Mouse (Mus musculus): ENCODE measurements around the gene Fam162b. TPM values are rescaled to one million over a fixed set of nuclear protein-coding genes. Genes with fewer than 3 reads are reported as not detected.

Gene Fam162b
- total RNA-seq (2023; ENCODE audit: inconsistent age) = not detected in 4 replicates

DNA sequence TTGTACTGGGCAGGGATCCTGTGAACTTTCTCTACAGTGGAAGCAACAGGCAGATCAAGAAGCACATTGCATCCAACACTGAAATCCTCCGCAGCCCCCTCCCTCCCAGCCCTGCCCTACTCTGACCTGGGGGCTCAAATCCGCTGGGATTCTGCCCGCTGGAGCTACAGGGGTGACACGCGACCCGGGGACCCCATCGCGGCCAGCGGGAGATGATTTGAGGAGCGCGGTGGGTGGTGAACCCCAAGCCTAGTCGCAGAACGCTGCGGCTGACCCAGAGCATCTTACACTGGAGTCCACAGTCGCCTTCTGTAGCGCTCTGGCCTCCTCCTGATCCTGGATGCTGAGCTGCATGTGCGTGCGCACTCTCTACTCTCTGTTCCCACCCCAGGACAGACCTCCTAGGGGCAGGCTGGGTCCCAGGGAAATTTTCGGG, at the start of gene Fam162b:
Fam162b (minus strand) TSS at position 379 of the 436 bp plus-strand sequence.

DNA sequence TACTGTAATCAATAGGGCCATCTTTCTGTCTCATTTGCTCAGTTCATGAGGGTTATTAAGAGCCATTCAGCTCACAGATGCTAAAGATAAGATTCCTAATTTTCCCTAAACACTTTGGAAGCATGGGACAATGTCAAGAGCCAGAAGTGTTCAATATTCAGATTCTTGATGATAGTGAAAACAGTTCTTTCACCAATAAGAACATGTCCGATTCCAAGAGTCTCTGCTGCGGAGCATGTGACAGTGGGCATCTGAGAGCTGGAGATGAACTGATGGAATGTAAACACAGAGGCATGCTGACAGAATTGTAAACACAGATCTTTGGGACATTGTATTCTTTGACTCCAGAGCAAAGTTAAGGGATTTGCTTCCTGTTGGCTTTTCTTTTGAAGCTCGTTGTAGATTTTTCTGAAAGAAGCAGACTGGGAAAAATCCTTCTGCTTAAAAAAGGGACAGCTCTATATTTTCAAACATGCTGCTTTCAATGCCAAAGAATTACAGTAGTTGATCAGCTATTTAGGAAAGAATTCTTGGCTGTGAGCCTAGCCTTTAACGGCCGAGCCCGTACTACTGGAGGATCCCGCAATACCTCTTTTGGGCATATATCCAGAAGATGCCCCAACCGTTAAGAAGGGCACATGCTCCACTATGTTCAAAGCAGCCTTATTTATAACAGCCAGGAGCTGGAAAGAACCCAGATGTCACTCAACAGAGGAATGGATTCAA, 41.3 kb upstream of the Fam162b start, which contains the start of gene Gprc6a:
Gprc6a (minus strand) TSS at position 51 of the 726 bp plus-strand sequence.

Other genes starting within 250 kb of the Fam162b start
- 1.7 TPM in 1 of 4 replicates, not detected in the others for gene Gm49339, start 109.9 kb downstream of the Fam162b start, total RNA-seq (2023; ENCODE audit: inconsistent age)
- 12.8 to 17.7 TPM (median 15.4 TPM) in 4 replicates for gene Lilr4b, start 109.9 kb downstream of the Fam162b start, total RNA-seq (2023; ENCODE audit: inconsistent age)
- gene Lilrb4a, start 99.6 kb downstream of the Fam162b start, total RNA-seq (2023; ENCODE audit: inconsistent age) = 21.3 to 27.1 TPM (median 26.2 TPM) in 4 replicates
- not detected in 4 replicates for gene Gprc6a, start 40.9 kb upstream of the Fam162b start, total RNA-seq (2023; ENCODE audit: inconsistent age)
- gene Rfx6, start 87.2 kb upstream of the Fam162b start, total RNA-seq (2023; ENCODE audit: inconsistent age) = not detected in 4 replicates